Mouse (Mus musculus) neural tube, embryonic 12.5 days (tissue): ENCODE measurements around the gene Txn1. TPM values are rescaled to one million over a fixed set of nuclear protein-coding genes. Genes with fewer than 3 reads are reported as not detected.
A peak's percentile ranks its signal among the peaks of the same experiment; 100 is the strongest.

Experiments
- ATAC-seq: fragments of 200-750 bp; cut with Nextera tagmentation; 2 replicates; pipeline ENCODE4 v1.8.0; 2017; ENCODE audit warnings: low read depth, mild to moderate bottlenecking, moderate TSS enrichment, moderate library complexity; ENCODE audit not compliant: low FRiP score
- H3K27ac ChIP-seq: fragments of 300-500 bp; sonication (generic); 2 replicates; pipeline ENCODE4 v1.5.1; 2016
- H3K27me3 ChIP-seq: fragments of 300-500 bp; sonication (generic); replicated peaks from 2 replicates; pipeline ENCODE4 v1.6.1; 2016; ENCODE audit warnings: mild to moderate bottlenecking
- H3K36me3 ChIP-seq: fragments of 300-500 bp; sonication (generic); 2 replicates; pipeline ENCODE4 v1.6.1; 2016; ENCODE audit warnings: mild to moderate bottlenecking
- H3K4me1 ChIP-seq: fragments of 300-500 bp; sonication (generic); 2 replicates; pipeline ENCODE4 v1.6.1; 2016
- H3K4me2 ChIP-seq: fragments of 300-500 bp; sonication (generic); replicated peaks from 2 replicates; pipeline ENCODE4 v1.6.1; 2016; ENCODE audit warnings: mild to moderate bottlenecking
- H3K4me3 ChIP-seq: fragments of 300-500 bp; sonication (generic); 2 replicates; pipeline ENCODE4 v1.5.1; 2016
- H3K9ac ChIP-seq: fragments of 300-500 bp; sonication (generic); 2 replicates; pipeline ENCODE4 v1.6.1; 2016; ENCODE audit warnings: mild to moderate bottlenecking
- H3K9me3 ChIP-seq: fragments of 300-500 bp; sonication (generic); 2 replicates; pipeline ENCODE4 v1.6.1; 2016; ENCODE audit warnings: mild to moderate bottlenecking
- WGBS: fragments of 180-500 bp; shearing (Covaris S2); methylation state at CpG from one replicate; pipeline ENCODE4 v1.1.7; 2016; 5-methylcytosine and 5-hydroxymethylcytosine counted together
- polyA plus RNA-seq: library from polyadenylated mRNA; unstranded; fragments of >200 nt; fragmentation: Nextera tagmentation; extraction: Ambion mirVana; gene quantifications from 2 replicates; pipeline ENCODE4 v1.2.1, GENCODE M21; 2016

Gene Txn1
- polyA plus RNA-seq, 1 experiment from 2014 or later = 301 TPM

- Histone ChIP-seq H3K9me3 (peaks cover 7% of the 10 kb centered on the region; the same call in 1 of the 2 replicates), H3K27ac (no peak overlapping the region), H3K27me3 (no peaks in the 10 kb centered on the region), H3K36me3 (no peaks in the 10 kb centered on the region), H3K4me2 (no peak overlapping the region), H3K9ac (no peak overlapping the region), H3K4me3 (no peak overlapping the region), H3K4me1 (no peaks in the 10 kb centered on the region)
- 77% methylated on average over 5 of the region's 5 CpGs for WGBS
- ATAC-seq = no peak
Measured at GRCm38 (mm10) chr4:57934181-57934580, 22.0 kb downstream of the Txn1 start.

- Histone ChIP-seq H3K4me2 (no peak overlapping the region), H3K9ac (no peak overlapping the region), H3K4me3 (no peak overlapping the region), H3K9me3 (peaks cover 7% of the 10 kb centered on the region; the same call in 1 of the 2 replicates), H3K27me3 (no peaks in the 10 kb centered on the region), H3K27ac (no peak overlapping the region), H3K36me3 (no peaks in the 10 kb centered on the region), H3K4me1 (no peaks in the 10 kb centered on the region)
- ATAC-seq = no peak
- WGBS = 79% methylated on average over 5 of the region's 5 CpGs
Measured at GRCm38 (mm10) chr4:57930559-57931170, 25.5 kb downstream of the Txn1 start.

- Histone ChIP-seq H3K4me1 (peaks cover 1% of the 10 kb centered on the region; the same call in 1 of the 2 replicates), H3K4me2 (no peak overlapping the region), H3K36me3 (no peaks in the 10 kb centered on the region), H3K9ac (no peak overlapping the region), H3K27me3 (no peaks in the 10 kb centered on the region), H3K9me3 (peaks cover 6% of the 10 kb centered on the region; the same call in 1 of the 2 replicates), H3K4me3 (no peak overlapping the region), H3K27ac (no peak overlapping the region)
- ATAC-seq = 0 out of 2 replicates have a peak, but pooled peaks have one; percentile 58
- WGBS = 24% methylated on average over 3 of the region's 3 CpGs
Measured at GRCm38 (mm10) chr4:57927464-57928205, 28.6 kb downstream of the Txn1 start.

- Histone ChIP-seq H3K4me2 (no peak overlapping the region), H3K36me3 (no peaks in the 10 kb centered on the region), H3K27me3 (no peaks in the 10 kb centered on the region), H3K4me1 (peaks cover 15% of the 10 kb centered on the region; the same call in 1 of the 2 replicates), H3K9ac (no peak overlapping the region), H3K27ac (no peak overlapping the region), H3K4me3 (no peak overlapping the region), H3K9me3 (no peaks in the 10 kb centered on the region)
- no peak for ATAC-seq
- 81% methylated on average over 6 of the region's 6 CpGs for WGBS
Measured at GRCm38 (mm10) chr4:57924556-57925071, 31.6 kb downstream of the Txn1 start.

- H3K36me3 ChIP-seq = no peaks in the 10 kb centered on the region
Measured at GRCm38 (mm10) chr4:57922171-57922570, 34.0 kb downstream of the Txn1 start.

GRCm38 (mm10) chr4:57920522-57920921 is 35.7 kb downstream of the Txn1 start:
- no peak overlapping the region for H3K27ac ChIP-seq
- no peak overlapping the region for H3K4me3 ChIP-seq
- H3K36me3 ChIP-seq = no peaks in the 10 kb centered on the region
- H3K27me3 ChIP-seq = peaks cover 3% of the 10 kb centered on the region
- no peaks in the 10 kb centered on the region for H3K9me3 ChIP-seq
- H3K9ac ChIP-seq = no peak overlapping the region
- no peak overlapping the region for H3K4me2 ChIP-seq
- no peak; the same call in 1 of the 2 replicates for ATAC-seq
- 70% methylated on average over 1 of the region's 1 CpGs for WGBS
- peaks cover 19% of the 10 kb centered on the region; the same call in 1 of the 2 replicates for H3K4me1 ChIP-seq

More at GRCm38 (mm10) chr4:57922171-57922570, 34.0 kb downstream of the Txn1 start:
- 0 out of 2 replicates have a peak, but pooled peaks have one; percentile 38 for ATAC-seq
- Histone ChIP-seq H3K4me2 (no peak overlapping the region), H3K4me3 (no peak overlapping the region), H3K4me1 (peaks cover 19% of the 10 kb centered on the region; the same call in 1 of the 2 replicates), H3K27me3 (no peaks in the 10 kb centered on the region), H3K27ac (no peak overlapping the region), H3K9ac (no peak overlapping the region), H3K9me3 (no peaks in the 10 kb centered on the region)
- 24% methylated on average over 5 of the region's 5 CpGs for WGBS

- ATAC-seq = peak; percentile 29; the same call in 1 of the 2 replicates
- H3K4me3 ChIP-seq = no peak overlapping the region
- WGBS = 13% methylated on average over 8 of the region's 8 CpGs
- peaks cover 19% of the 10 kb centered on the region; the same call in 1 of the 2 replicates for H3K4me1 ChIP-seq
- H3K27ac ChIP-seq = no peak overlapping the region
- H3K36me3 ChIP-seq = no peaks in the 10 kb centered on the region
- peaks cover 10% of the 10 kb centered on the region for H3K27me3 ChIP-seq
- H3K4me2 ChIP-seq = no peak overlapping the region
- no peak overlapping the region for H3K9ac ChIP-seq
- no peaks in the 10 kb centered on the region for H3K9me3 ChIP-seq
Measured at GRCm38 (mm10) chr4:57919494-57920423, 36.5 kb downstream of the Txn1 start.

GRCm38 (mm10) chr4:57916711-57917110 is 39.5 kb downstream of the Txn1 start:
- H3K27me3 ChIP-seq = peaks cover 10% of the 10 kb centered on the region
- H3K4me3 ChIP-seq = no peak overlapping the region
- H3K4me2 ChIP-seq = no peak overlapping the region
- no peak for ATAC-seq
- H3K9ac ChIP-seq = no peak overlapping the region
- WGBS = 64% methylated on average over 4 of the region's 4 CpGs
- peaks cover 12% of the 10 kb centered on the region; the same call in 1 of the 2 replicates for H3K4me1 ChIP-seq
- H3K9me3 ChIP-seq = no peaks in the 10 kb centered on the region
- H3K27ac ChIP-seq = no peak overlapping the region
- no peaks in the 10 kb centered on the region for H3K36me3 ChIP-seq

- Histone ChIP-seq H3K4me2 (peak within 1 kb of the TSS; percentile 35; the same call in 1 of the 2 replicates), H3K4me1 (peaks cover 12% of the 10 kb centered on the region; the same call in 1 of the 2 replicates), H3K9ac (no peak within 1 kb of the TSS), H3K27ac (no peak within 1 kb of the TSS), H3K27me3 (peaks cover 10% of the 10 kb centered on the region), H3K9me3 (no peaks in the 10 kb centered on the region), H3K4me3 (no peak within 1 kb of the TSS), H3K36me3 (no peaks in the 10 kb centered on the region)
- ATAC-seq = no peak
- WGBS = 29% methylated on average over 9 of the region's 9 CpGs
Measured at GRCm38 (mm10) chr4:57916201-57916661, 40.0 kb downstream of the Txn1 start, which contains the start of gene D630039A03Rik. Gene D630039A03Rik (minus strand): TSS chr4:57916297.

GRCm38 (mm10) chr4:57915216-57915965 is 40.8 kb downstream of the Txn1 start:
- Histone ChIP-seq H3K9me3 (no peaks in the 10 kb centered on the region), H3K4me3 (no peak overlapping the region), H3K4me2 (peak overlapping the region; percentile 35; the same call in 1 of the 2 replicates), H3K4me1 (peaks cover 11% of the 10 kb centered on the region; the same call in 1 of the 2 replicates), H3K9ac (no peak overlapping the region), H3K36me3 (no peaks in the 10 kb centered on the region), H3K27me3 (peaks cover 10% of the 10 kb centered on the region), H3K27ac (no peak overlapping the region)
- WGBS = 50% methylated on average over 17 of the region's 17 CpGs
- ATAC-seq = no peak
